Mouse (Mus musculus): ENCODE measurements around the gene Kctd21.

DNA sequence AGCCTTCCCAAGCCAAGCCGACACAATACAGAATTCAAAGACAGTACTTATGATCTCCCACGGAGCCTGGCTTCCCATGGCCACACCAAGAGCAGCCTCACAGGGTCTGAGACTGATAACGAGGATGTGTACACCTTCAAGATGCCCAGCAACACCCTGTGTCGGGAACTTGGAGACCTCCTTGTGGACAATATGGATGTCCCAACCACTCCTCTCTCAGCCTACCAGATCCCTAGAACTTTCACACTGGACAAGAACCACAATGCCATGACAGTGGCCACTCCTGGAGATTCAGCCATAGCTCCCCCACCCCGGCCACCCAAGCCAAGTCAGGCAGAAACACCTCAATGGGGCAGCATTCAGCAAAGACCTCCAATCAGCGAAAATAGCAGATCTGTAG, 33.2 kb upstream of the Kctd21 start:
- TF ChIP-seq EP300 (IDR thresholded peaks at IDR 0.05; ENCODE audit: low read depth in 1 of 2, low read length in 2 of 2) (no peak), POLR2AphosphoS5 (IDR thresholded peaks at IDR 0.05; ENCODE audit: borderline replicate concordance, low read depth, low read length) (no peak), RAD21 (IDR thresholded peaks at IDR 0.05; ENCODE audit: low read depth, low read length) (no peak), SMC3 (IDR thresholded peaks at IDR 0.05; ENCODE audit: low read depth, low read length) (no peak), BHLHE40 (IDR thresholded peaks at IDR 0.05; ENCODE audit: borderline replicate concordance, low read depth, low read length) (no peak), CHD1 (IDR thresholded peaks at IDR 0.05; ENCODE audit: low read depth, low read length) (no peak), POLR2A (IDR thresholded peaks at IDR 0.05; ENCODE audit: control insufficient read depth in 1 of 2, insufficient read depth in 1 of 2, low read depth in 1 of 2, low read length in 2 of 2, poor library complexity in 1 of 2) (no peak)
